ENCODE assay signal across 20 mouse cellular contexts in the genomic region with DNA sequence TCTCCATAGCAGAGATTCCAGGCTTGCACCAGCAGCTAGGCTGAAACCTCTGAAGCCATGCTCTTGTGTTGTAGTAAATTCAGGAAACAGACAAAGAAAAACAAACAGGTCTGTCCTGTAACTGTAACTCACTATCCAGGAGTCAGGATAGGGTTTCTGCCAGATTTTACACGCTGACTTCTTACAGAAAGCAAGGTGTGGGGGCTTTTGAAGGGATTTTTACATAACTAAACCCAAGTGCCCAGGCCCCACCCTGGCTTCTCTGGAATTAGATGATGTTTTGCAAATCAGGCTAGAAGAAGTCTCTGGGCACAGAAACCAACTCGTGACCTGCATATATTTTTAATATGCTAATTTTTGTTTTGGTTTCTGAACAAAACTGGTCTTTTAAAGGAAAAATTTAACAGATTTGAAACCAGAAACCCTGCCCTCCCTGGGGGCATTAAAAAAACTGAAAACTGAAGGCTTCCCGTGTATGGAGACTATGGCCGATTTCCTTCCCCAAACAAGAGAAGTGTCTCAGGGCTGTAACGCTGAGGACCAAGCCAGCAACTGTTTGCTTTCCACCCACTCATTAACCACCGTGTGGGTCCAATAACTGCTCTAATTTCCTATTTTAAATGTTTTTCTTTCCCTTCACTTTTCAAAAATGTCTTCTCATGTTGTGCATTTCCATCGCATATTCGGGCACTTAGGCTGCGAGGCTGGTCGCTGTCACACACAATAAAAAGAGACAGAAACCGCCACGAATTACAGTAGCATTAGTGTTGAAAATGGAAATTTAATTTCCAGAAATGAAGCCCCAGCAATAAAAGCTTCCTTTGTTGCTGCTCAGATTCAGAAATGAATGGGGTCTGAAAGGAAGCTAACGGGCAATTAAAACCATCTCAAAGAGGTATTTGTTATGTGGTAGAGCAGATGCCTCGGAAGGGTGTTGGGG. TPM values are rescaled to one million over a fixed set of nuclear protein-coding genes. Genes with fewer than 3 reads are reported as not detected.
DNase-seq lines count a peak whose midpoint lies in the region; ATAC-seq and TF ChIP-seq lines count a peak whose summit lies in the region.
"Had no signal": no experiment of that assay in that cellular context is flagged by ENCODE, and none has a peak within 500 bp of the region (broad histone marks: within the 10 kb centered on the region; RNA-seq: fewer than 3 reads in every experiment).

No protein-coding gene starts in this region.

- H3K4me1 ChIP-seq in forebrain, embryonic 15.5 days: peaks cover 10% of the 10 kb centered on the region; the same call in 1 of the 2 replicates
- H3K4me1 ChIP-seq in forebrain, embryonic 12.5 days: no peaks in the 10 kb centered on the region; the same call in 1 of the 2 replicates
- H3K4me1 ChIP-seq in midbrain, embryonic 14.5 days (ENCODE audit: control insufficient read depth, insufficient read depth, low read length): no peaks in the 10 kb centered on the region
- H3K4me1 ChIP-seq in midbrain, embryonic 16.5 days (ENCODE audit: control insufficient read depth, insufficient read depth, low read length): no peaks in the 10 kb centered on the region
- H3K4me1 ChIP-seq: heart, embryonic 12.5 days; megakaryocyte, embryonic 14.5 days; neural tube, embryonic 15.5 days had no signal

- H3K36me3 ChIP-seq in forebrain, embryonic 15.5 days: no peaks in the 10 kb centered on the region
- no peaks in the 10 kb centered on the region for H3K36me3 ChIP-seq in forebrain, embryonic 12.5 days (replicated peaks)
- no peaks in the 10 kb centered on the region for H3K36me3 ChIP-seq in midbrain, embryonic 14.5 days (ENCODE audit: control insufficient read depth, insufficient read depth, low read length)
- no peaks in the 10 kb centered on the region for H3K36me3 ChIP-seq in midbrain, embryonic 16.5 days (ENCODE audit: control insufficient read depth, insufficient read depth, low read length)
- H3K36me3 ChIP-seq: heart, embryonic 12.5 days; neural tube, embryonic 15.5 days had no signal

- 0 out of 2 replicates have a peak overlapping the region, but pooled peaks have one; percentile 2 for H3K27ac ChIP-seq in forebrain, embryonic 15.5 days (replicated peaks)
- H3K27ac ChIP-seq in forebrain, embryonic 12.5 days: no peak overlapping the region
- H3K27ac ChIP-seq in midbrain, embryonic 14.5 days (replicated peaks; ENCODE audit: low read depth, low read length): no peak overlapping the region
- no peak overlapping the region for H3K27ac ChIP-seq in midbrain, embryonic 16.5 days (ENCODE audit: low read length)
- H3K27ac ChIP-seq: liver, embryonic 14.5 days; neural tube, embryonic 15.5 days had no signal

- no peak overlapping the region for H3K9ac ChIP-seq in forebrain, embryonic 15.5 days (replicated peaks)
- H3K9ac ChIP-seq in forebrain, embryonic 12.5 days: no peak overlapping the region
- no peak overlapping the region for H3K9ac ChIP-seq in midbrain, embryonic 14.5 days (replicated peaks; ENCODE audit: low read length)
- no peak overlapping the region for H3K9ac ChIP-seq in midbrain, embryonic 16.5 days (ENCODE audit: low read depth, low read length)
- H3K9ac ChIP-seq: heart, embryonic 12.5 days; liver, embryonic 14.5 days; neural tube, embryonic 15.5 days had no signal

- H3K27me3 ChIP-seq in forebrain, embryonic 15.5 days: no peaks in the 10 kb centered on the region
- no peaks in the 10 kb centered on the region for H3K27me3 ChIP-seq in forebrain, embryonic 12.5 days
- H3K27me3 ChIP-seq in midbrain, embryonic 14.5 days (ENCODE audit: control insufficient read depth, insufficient read depth, low read length): no peaks in the 10 kb centered on the region
- H3K27me3 ChIP-seq in midbrain, embryonic 16.5 days (ENCODE audit: control insufficient read depth, insufficient read depth, low read depth, low read length): no peaks in the 10 kb centered on the region
- H3K27me3 ChIP-seq: heart, embryonic 12.5 days; megakaryocyte, embryonic 14.5 days; neural tube, embryonic 15.5 days had no signal

- no peak for ATAC-seq in forebrain, embryonic 15.5 days (replicated peaks)
- no peak for ATAC-seq in forebrain, embryonic 12.5 days (ENCODE audit: low FRiP score)
- no peak for ATAC-seq in midbrain, embryonic 14.5 days (ENCODE audit: low FRiP score, low TSS enrichment)
- no peak for ATAC-seq in midbrain, embryonic 16.5 days
- ATAC-seq: intestine, postnatal 0 days had no signal

- DNase-seq in midbrain, embryonic 14.5 days: peak; percentile 19
- DNase-seq in brain, embryonic 14.5 days (ENCODE audit: low read depth): peak; percentile 46
- DNase-seq in retina, embryonic 14.5 days (ENCODE audit: low spot score): peak; percentile 51
- no peak for DNase-seq in heart, postnatal 10 days
- no peak for DNase-seq in kidney, adult 18-20 months
- DNase-seq: gastrocnemius, postnatal 14 days; kidney, postnatal 25 days; layer of hippocampus, adult 9-11 months; lung, postnatal 10 days; thymus, postnatal 36 days had no signal

- no peaks in the 10 kb centered on the region for H3K9me3 ChIP-seq in forebrain, embryonic 15.5 days
- no peaks in the 10 kb centered on the region for H3K9me3 ChIP-seq in forebrain, embryonic 12.5 days
- H3K9me3 ChIP-seq in midbrain, embryonic 14.5 days (ENCODE audit: control insufficient read depth, low read length): no peaks in the 10 kb centered on the region
- no peaks in the 10 kb centered on the region for H3K9me3 ChIP-seq in midbrain, embryonic 16.5 days (replicated peaks; ENCODE audit: control insufficient read depth, low read length, poor library complexity, severe bottlenecking)
- H3K9me3 ChIP-seq: heart, embryonic 12.5 days; neural tube, embryonic 15.5 days had no signal

- no peak for TF ChIP-seq POLR2A in brain, embryonic 14.5 days (IDR thresholded peaks at IDR 0.05; ENCODE audit: borderline replicate concordance, extremely low read depth, insufficient read depth, insufficient read length, poor library complexity, severe bottlenecking)

- WGBS in forebrain, embryonic 15.5 days: 25% methylated on average over 14 of the region's 14 CpGs
- 34% methylated on average over 14 of the region's 14 CpGs for WGBS in forebrain, embryonic 12.5 days
- WGBS in midbrain, embryonic 14.5 days: 61% methylated on average over 14 of the region's 14 CpGs
- 55% methylated on average over 14 of the region's 14 CpGs for WGBS in midbrain, embryonic 16.5 days

- peak overlapping the region; percentile 13; the same call in 1 of the 2 replicates for H3K4me2 ChIP-seq in forebrain, embryonic 15.5 days (replicated peaks)
- H3K4me2 ChIP-seq in forebrain, embryonic 12.5 days: no peak overlapping the region
- H3K4me2 ChIP-seq in midbrain, embryonic 14.5 days (ENCODE audit: low read length): no peak overlapping the region
- H3K4me2 ChIP-seq in midbrain, embryonic 16.5 days (ENCODE audit: low read length): no peak overlapping the region
- H3K4me2 ChIP-seq: heart, embryonic 12.5 days; neural tube, embryonic 15.5 days had no signal

- no peak overlapping the region for H3K4me3 ChIP-seq in forebrain, embryonic 15.5 days
- no peak overlapping the region for H3K4me3 ChIP-seq in forebrain, embryonic 12.5 days (replicated peaks)
- no peak overlapping the region for H3K4me3 ChIP-seq in midbrain, embryonic 14.5 days (replicated peaks; ENCODE audit: low read depth, low read length)
- H3K4me3 ChIP-seq in midbrain, embryonic 16.5 days (ENCODE audit: low read depth, low read length): no peak overlapping the region
- H3K4me3 ChIP-seq: heart, embryonic 12.5 days; megakaryocyte, embryonic 14.5 days; neural tube, embryonic 15.5 days had no signal

- TF ChIP-seq CTCF in brain, embryonic 14.5 days (IDR thresholded peaks at IDR 0.05; ENCODE audit: borderline replicate concordance, extremely low read depth, insufficient read depth, insufficient read length): no peak

- intact Hi-C loops in heart, postnatal 10 days (cut with DNase I): no loop called here

RNA-seq across cellular contexts. Expression of a gene that starts 45.1 kb away (rescaled TPM):
- 0.26 TPM in 1 of 2 replicates, not detected in the other for polyA plus RNA-seq in forebrain, embryonic 15.5 days (2015; fragmentation: Nextera tagmentation; extraction: Ambion mirVana)
- 0.28 and 0.37 TPM in 2 replicates for polyA plus RNA-seq in forebrain, embryonic 12.5 days (2016; fragmentation: Nextera tagmentation; extraction: Ambion mirVana)
- polyA plus RNA-seq in midbrain, embryonic 14.5 days (2014; fragmentation: Nextera tagmentation; extraction: Ambion mirVana): 4.2 and 6.4 TPM in 2 replicates
- 6.0 and 7.6 TPM in 2 replicates for polyA plus RNA-seq in midbrain, embryonic 16.5 days (2015; fragmentation: Nextera tagmentation; extraction: Ambion mirVana)
- polyA plus RNA-seq in brain, embryonic 14.5 days (2012; rRNA removed): 2.5 and 3.4 TPM in 2 replicates
- not detected for total RNA-seq in heart, postnatal 10 days (2021)
- total RNA-seq: gastrocnemius, postnatal 14 days; hematopoietic stem cell, adult 5-6 weeks had no signal
- polyA plus RNA-seq: spleen, adult 2 months had no signal

Comparison
In these comparisons a context has a peak if more than half of its experiments do, and no peak if none do; other contexts are left out.
1. DNase-seq: peak in midbrain, embryonic 14.5 days (single experiment), brain, embryonic 14.5 days (single experiment) and retina, embryonic 14.5 days (single experiment); none in heart, postnatal 10 days (0 of 2) and kidney, adult 18-20 months (single experiment).